Mouse (Mus musculus): ENCODE results near the gene Cdc6. TPM values are rescaled to one million over a fixed set of nuclear protein-coding genes. Genes with fewer than 3 reads are reported as not detected.

Gene Cdc6
- total and polyA plus RNA-seq, 3 experiments: 47.4 to 99.3 (median 81.3) TPM

GRCm38 (mm10) chr11:98936606-98937409 lies 29.2 kb downstream of the Cdc6 start (continued):
- no peak for TF ChIP-seq USF1 (IDR thresholded peaks at IDR 0.05; ENCODE audit: low read depth, low read length)
- no peak; the same call in 1 of the 2 replicates for TF ChIP-seq ETS1 (conservative IDR thresholded peaks at IDR 0.05; ENCODE audit: low read depth, low read length)
- TF ChIP-seq TCF12 (IDR thresholded peaks at IDR 0.05; ENCODE audit: low read depth, low read length): no peak
- TF ChIP-seq SMC3 (IDR thresholded peaks at IDR 0.05; ENCODE audit: low read depth, low read length): no peak
- 0 out of 2 replicates have a peak, but pooled peaks have one; percentile 9 for TF ChIP-seq CHD1 (IDR thresholded peaks at IDR 0.05; ENCODE audit: low read depth, low read length)
- no peak for TF ChIP-seq JUN (IDR thresholded peaks at IDR 0.05; ENCODE audit: insufficient read depth, low read depth, low read length)
- 0 out of 2 replicates have a peak, but pooled peaks have one; percentile 4 for TF ChIP-seq IRF4 (IDR thresholded peaks at IDR 0.05; ENCODE audit: low read depth, low read length)
- TF ChIP-seq SIN3A (IDR thresholded peaks at IDR 0.05; ENCODE audit: low read length): no peak; the same call in none of the 2 replicates
- TF ChIP-seq CTCF (conservative IDR thresholded peaks at IDR 0.05 in 1 of 2, IDR thresholded peaks at IDR 0.05 in 1 of 2; ENCODE audit: low read depth in 2 of 2, low read length in 2 of 2): no peak
- TF ChIP-seq RAD21 (IDR thresholded peaks at IDR 0.05; ENCODE audit: low read depth, low read length): no peak

- in situ Hi-C loops (cut with MboI; ENCODE audit: low pct_ligation_motif_present, low pct_unique_long_range_greater_than_20kb, low sequenced_read_pairs) (loop anchor here (5.0 kb wide), 1 partner anchor 35 kb away; no protein-coding TSS in a partner anchor), dilution Hi-C loops (cut with MboI; ENCODE audit: extremely low pct_ligation_motif_present, extremely low pct_unique_long_range_greater_than_20kb, low sequenced_read_pairs) (no loop called here)
- Histone ChIP-seq H3K4me2 (ENCODE audit: insufficient read depth, low read depth, poor library complexity, severe bottlenecking) (peak overlapping the region; percentile 80), H3K9me3 (replicated peaks; ENCODE audit: low read length) (peaks cover 5% of the 10 kb centered on the region), H3K79me2 (replicated peaks; ENCODE audit: control insufficient read depth, extremely low read depth, insufficient read depth, poor library complexity, severe bottlenecking) (peaks cover 2% of the 10 kb centered on the region; the same call in 1 of the 2 replicates), H3K27ac (ENCODE audit: insufficient read depth, low read depth) (peak overlapping the region; percentile 31), H3K4me1 (ENCODE audit: control insufficient read depth in 1 of 2, insufficient read depth in 2 of 2) (peaks cover 27 to 59% of the 10 kb centered on the region in 2 experiments), H3K9ac (ENCODE audit: insufficient read depth, low read depth) (peak overlapping the region; percentile 61), H3K4me3 (replicated peaks in 1 of 3; ENCODE audit: low read depth in 2 of 3, low read length in 2 of 3, poor library complexity in 1 of 3) (peak overlapping the region; percentile 72 to 90 (median 76)), H3K27me3 (replicated peaks) (no peaks in the 10 kb centered on the region), H3K36me3 (replicated peaks in 1 of 2; ENCODE audit: control insufficient read depth in 1 of 2, insufficient read depth in 1 of 2, low read length in 1 of 2) (no peaks in the 10 kb centered on the region)
- TF ChIP-seq USF2 (conservative IDR thresholded peaks at IDR 0.05; ENCODE audit: low read depth, low read length): peak; percentile 36
- peak; percentile 51 for TF ChIP-seq MAX (IDR thresholded peaks at IDR 0.05; ENCODE audit: low read length)
- peak; percentile 76; the same call in 1 of the 2 replicates for TF ChIP-seq SIN3A (IDR thresholded peaks at IDR 0.05; ENCODE audit: low read length)
- TF ChIP-seq MAZ (IDR thresholded peaks at IDR 0.05; ENCODE audit: low read depth, low read length): peak; percentile 91
- TF ChIP-seq NELFE (IDR thresholded peaks at IDR 0.05; ENCODE audit: low read depth, low read length): peak; percentile 21; the same call in 1 of the 2 replicates
- TF ChIP-seq EP300 (IDR thresholded peaks at IDR 0.05; ENCODE audit: low read length): no peak
- TF ChIP-seq MEF2A (IDR thresholded peaks at IDR 0.05; ENCODE audit: borderline replicate concordance, low read depth, low read length): 0 out of 2 replicates have a peak, but pooled peaks have one; percentile 5
- TF ChIP-seq HCFC1 (IDR thresholded peaks at IDR 0.05; ENCODE audit: low read depth, low read length): peak; percentile 38; the same call in 1 of the 2 replicates
- peak; percentile 55; the same call in 1 of the 2 replicates for TF ChIP-seq POLR2A (IDR thresholded peaks at IDR 0.05; ENCODE audit: low read depth, low read length)
- no peak for TF ChIP-seq JUN (IDR thresholded peaks at IDR 0.05; ENCODE audit: insufficient read depth, low read depth, low read length)
- peak; percentile 97 for TF ChIP-seq BHLHE40 (IDR thresholded peaks at IDR 0.05; ENCODE audit: low read depth, low read length)
- TF ChIP-seq IRF4 (IDR thresholded peaks at IDR 0.05; ENCODE audit: low read depth, low read length): peak; percentile 26
- 0 out of 2 replicates have a peak, but pooled peaks have one; percentile 40 for TF ChIP-seq MYC (IDR thresholded peaks at IDR 0.05; ENCODE audit: low read depth, low read length)
- TF ChIP-seq MXI1 (IDR thresholded peaks at IDR 0.05; ENCODE audit: low read depth, low read length): peak; percentile 91
- TF ChIP-seq MAFK (IDR thresholded peaks at IDR 0.05; ENCODE audit: insufficient replicate concordance, low read length): no peak
- peak; percentile 82 for TF ChIP-seq USF1 (IDR thresholded peaks at IDR 0.05; ENCODE audit: low read depth, low read length)
- no peak for TF ChIP-seq RAD21 (IDR thresholded peaks at IDR 0.05; ENCODE audit: low read depth, low read length)
- TF ChIP-seq ELF1 (IDR thresholded peaks at IDR 0.05; ENCODE audit: low read depth, low read length): peak; percentile 11; the same call in 1 of the 2 replicates
- peak; percentile 92 for DNase-seq (ENCODE audit: extremely low read depth)
These were observed 29.9 kb downstream of the Cdc6 start for GRCm38 (mm10) chr11:98937410-98937913.
